Comparison of ENCODE assay signal across 8 mouse cellular contexts in genomic region chr17:24478663-24479380, GRCm38 (mm10). TPM values are rescaled to one million over a fixed set of nuclear protein-coding genes. Genes with fewer than 3 reads are reported as not detected.
A peak's percentile ranks its signal among the peaks of the same experiment; 100 is the strongest.
DNase-seq lines count a peak whose midpoint lies in the region; ATAC-seq and TF ChIP-seq lines count a peak whose summit lies in the region.

TSS of gene Mlst8 (minus strand) at chr17:24479078.

- peaks cover 0 to 7% of the 10 kb centered on the region in 2 experiments; a peak in 2 of 4 replicates for H3K4me1 ChIP-seq in ES-E14 (ENCODE audit: control insufficient read depth in 2 of 2, insufficient read depth in 2 of 2, low read length in 2 of 2, poor library complexity in 1 of 2)
- peaks cover 12% of the 10 kb centered on the region for H3K4me1 ChIP-seq in forebrain, embryonic 16.5 days (replicated peaks; ENCODE audit: control insufficient read depth, insufficient read depth, low read length)
- H3K4me1 ChIP-seq in lung, embryonic 14.5 days (ENCODE audit: insufficient read depth): peaks cover 3% of the 10 kb centered on the region; the same call in 1 of the 2 replicates
- H3K4me1 ChIP-seq in olfactory bulb, adult 2 months (ENCODE audit: control insufficient read depth, insufficient read depth, low read length): peaks cover 20% of the 10 kb centered on the region
- peaks cover 8% of the 10 kb centered on the region for H3K4me1 ChIP-seq in thymus, adult 2 months (replicated peaks; ENCODE audit: control insufficient read depth, insufficient read depth, low read length)

- peak within 1 kb of the TSS; percentile 76 for H3K4me2 ChIP-seq in forebrain, embryonic 16.5 days (ENCODE audit: low read length)
- H3K4me2 ChIP-seq in lung, embryonic 14.5 days: peak within 1 kb of the TSS; percentile 62

- H3K27ac ChIP-seq in ES-E14 (ENCODE audit: insufficient read depth, low read depth, low read length, poor library complexity, severe bottlenecking): peak within 1 kb of the TSS; percentile 98
- H3K27ac ChIP-seq in forebrain, embryonic 16.5 days (ENCODE audit: low read length): peak within 1 kb of the TSS; percentile 97
- H3K27ac ChIP-seq in layer of hippocampus, adult 2 months: peak within 1 kb of the TSS; percentile 99
- H3K27ac ChIP-seq in lung, embryonic 14.5 days (ENCODE audit: low read depth): peak within 1 kb of the TSS; percentile 96
- H3K27ac ChIP-seq in olfactory bulb, adult 2 months (ENCODE audit: insufficient read depth, low read depth, low read length): peak within 1 kb of the TSS; percentile 90
- H3K27ac ChIP-seq in thymus, adult 2 months (ENCODE audit: control insufficient read depth, insufficient read depth, low read length): peak within 1 kb of the TSS; percentile 71

- no peaks in the 10 kb centered on the region for H3K9me3 ChIP-seq in ES-E14 (ENCODE audit: control insufficient read depth, insufficient read depth, low read depth, low read length)
- no peaks in the 10 kb centered on the region for H3K9me3 ChIP-seq in forebrain, embryonic 16.5 days (ENCODE audit: control insufficient read depth, low read length)
- H3K9me3 ChIP-seq in lung, embryonic 14.5 days (ENCODE audit: low read depth, low read length): no peaks in the 10 kb centered on the region

- TF ChIP-seq CTCF in layer of hippocampus, adult 2 months (conservative IDR thresholded peaks at IDR 0.05): peak; percentile 89
- peak; percentile 92 for TF ChIP-seq CTCF in lung, embryonic 14.5 days (IDR thresholded peaks at IDR 0.05; ENCODE audit: low read depth)
- peak; percentile 96 for TF ChIP-seq CTCF in olfactory bulb, adult 2 months (IDR thresholded peaks at IDR 0.05; ENCODE audit: insufficient read depth, low read depth, low read length)
- TF ChIP-seq CTCF in thymus, adult 2 months (IDR thresholded peaks at IDR 0.05; ENCODE audit: borderline replicate concordance, control insufficient read depth, extremely low read depth, insufficient read depth, low read length, poor library complexity): peak; percentile 92

- ATAC-seq in forebrain, embryonic 16.5 days: peak; percentile 96
- ATAC-seq in lung, embryonic 14.5 days (ENCODE audit: insufficient read depth): peak; percentile 96

- H3K4me3 ChIP-seq in ES-E14 (ENCODE audit: insufficient read depth in 1 of 2, low read depth in 1 of 2, low read length in 2 of 2, poor library complexity in 1 of 2, severe bottlenecking in 1 of 2): peak within 1 kb of the TSS; percentile 91 to 96
- peak within 1 kb of the TSS; percentile 79 for H3K4me3 ChIP-seq in forebrain, embryonic 16.5 days (replicated peaks; ENCODE audit: low read length)
- peak within 1 kb of the TSS; percentile 68 for H3K4me3 ChIP-seq in layer of hippocampus, adult 2 months
- peak within 1 kb of the TSS; percentile 73 for H3K4me3 ChIP-seq in lung, embryonic 14.5 days (ENCODE audit: low read depth, low read length)
- H3K4me3 ChIP-seq in olfactory bulb, adult 2 months (ENCODE audit: insufficient read depth, low read depth, low read length): peak within 1 kb of the TSS; percentile 79
- H3K4me3 ChIP-seq in thymus, adult 2 months (ENCODE audit: control insufficient read depth, insufficient read depth, low read length): peak within 1 kb of the TSS; percentile 95

- 0 out of 2 replicates have a peak, but pooled peaks have one; percentile 48 for TF ChIP-seq POLR2A in olfactory bulb, adult 2 months (IDR thresholded peaks at IDR 0.05; ENCODE audit: insufficient read depth, low read depth, low read length)
- peak; percentile 54; the same call in 1 of the 2 replicates for TF ChIP-seq POLR2A in thymus, adult 2 months (IDR thresholded peaks at IDR 0.05; ENCODE audit: control insufficient read depth, extremely low read depth, insufficient read depth, low read length, poor library complexity)

- peaks cover 23% of the 10 kb centered on the region; the same call in 1 of the 2 replicates for H3K36me3 ChIP-seq in ES-E14 (ENCODE audit: control insufficient read depth, insufficient read depth, low read length, poor library complexity, severe bottlenecking)
- H3K36me3 ChIP-seq in forebrain, embryonic 16.5 days (ENCODE audit: control insufficient read depth, insufficient read depth): peaks cover 9% of the 10 kb centered on the region
- H3K36me3 ChIP-seq in lung, embryonic 14.5 days (ENCODE audit: insufficient read depth): peaks cover 33% of the 10 kb centered on the region
- H3K36me3 ChIP-seq in thymus, adult 2 months (ENCODE audit: control insufficient read depth, insufficient read depth, low read length): peaks cover 22% of the 10 kb centered on the region

- intact Hi-C loops in heart, postnatal 36 days (cut with DNase I): loop anchor here (5.0 kb wide), 1 partner anchor 188 kb away; the partner anchor contains the start of gene Zfp598

- WGBS in forebrain, embryonic 16.5 days: under 1% methylated on average over 48 of the region's 48 CpGs
- under 1% methylated on average over 48 of the region's 48 CpGs for WGBS in lung, embryonic 14.5 days
- WGBS in olfactory bulb, adult 2 months: under 1% methylated on average over 48 of the region's 48 CpGs
- under 1% methylated on average over 48 of the region's 48 CpGs for WGBS in thymus, adult 2 months

- in situ Hi-C loops in ES-E14 (cut with MboI; ENCODE audit: low sequenced_read_pairs in 2 of 2, unreplicated experiment in 2 of 2): no loop called here

- H3K27me3 ChIP-seq in forebrain, embryonic 16.5 days (replicated peaks; ENCODE audit: control insufficient read depth, insufficient read depth, low read length): no peaks in the 10 kb centered on the region
- no peaks in the 10 kb centered on the region for H3K27me3 ChIP-seq in lung, embryonic 14.5 days (ENCODE audit: insufficient read depth, low read length)
- H3K27me3 ChIP-seq in thymus, adult 2 months (ENCODE audit: control insufficient read depth, insufficient read depth, low read length): no peaks in the 10 kb centered on the region

- peak within 1 kb of the TSS; percentile 99 for H3K9ac ChIP-seq in ES-E14 (ENCODE audit: insufficient read depth, low read depth, low read length, poor library complexity, severe bottlenecking)
- H3K9ac ChIP-seq in forebrain, embryonic 16.5 days (replicated peaks; ENCODE audit: low read depth, low read length): peak within 1 kb of the TSS; percentile 93
- peak within 1 kb of the TSS; percentile 82 for H3K9ac ChIP-seq in lung, embryonic 14.5 days

- DNase-seq in ES-E14 (ENCODE audit: low read depth, low spot score): peak; percentile 94
- DNase-seq in cerebellum, adult 11-12 months: peak; percentile 96
- DNase-seq in heart, postnatal 36 days: peak; percentile 97 to 99
- peak; percentile 96 to 99 for DNase-seq in layer of hippocampus, adult 2 months (ENCODE audit: low spot score in 2 of 2)
- DNase-seq in lung, embryonic 14.5 days: peak; percentile 99
- DNase-seq in thymus, adult 2 months: peak; percentile 98

TF ChIP-seq in ES-E14, 5 proteins besides CTCF, POLR2A, EP300 and RAD21:
- TF ChIP-seq ZC3H11A (IDR thresholded peaks at IDR 0.05; ENCODE audit: borderline replicate concordance, low read depth, low read length) (peak; percentile 32; the same call in 1 of the 2 replicates), ZNF384 (IDR thresholded peaks at IDR 0.05; ENCODE audit: low read depth, low read length) (0 out of 2 replicates have a peak, but pooled peaks have one; percentile 48), HCFC1 (IDR thresholded peaks at IDR 0.05; ENCODE audit: borderline replicate concordance, insufficient read depth, low read length) (no peak; the same call in none of the 2 replicates)

RNA-seq across cellular contexts. Expression of gene Mlst8, which starts in this region (rescaled TPM):
- total RNA-seq in ES-E14 (2012; rRNA removed): 24.2 and 32.8 TPM in 2 replicates
- polyA plus RNA-seq in forebrain, embryonic 16.5 days (2015; fragmentation: Nextera tagmentation; extraction: Ambion mirVana): 38.9 and 42.4 TPM in 2 replicates
- total RNA-seq in heart, postnatal 36 days (2021): 1 to 10 TPM; 8.1 to 9.0 TPM
- 10 to 100 TPM; 36.0 to 44.9 TPM for total RNA-seq in layer of hippocampus, adult 2 months (2021)
- polyA plus RNA-seq in lung, embryonic 14.5 days (2014; fragmentation: Nextera tagmentation; extraction: Ambion mirVana): 23.8 and 30.2 TPM in 2 replicates
- not detected in 2 replicates for polyA plus RNA-seq in olfactory bulb, adult 2 months (2012; ENCODE audit: insufficient read depth, insufficient read length, low replicate concordance, missing spikeins)
- 78.9 and 84.5 TPM in 2 replicates for polyA plus RNA-seq in thymus, adult 2 months (2012; rRNA removed)

Comparison
In these comparisons a context has a peak if more than half of its experiments do, and no peak if none do; other contexts are left out.
1. Peak in every context shown above with its lines: DNase-seq, ATAC-seq, H3K4me3 ChIP-seq and H3K27ac ChIP-seq.
2. RNA of gene Mlst8 (polyA plus RNA-seq): 78.9 to 84.5 TPM in thymus, adult 2 months, 38.9 to 42.4 TPM in forebrain, embryonic 16.5 days and 23.8 to 30.2 TPM in lung, embryonic 14.5 days; not detected in olfactory bulb, adult 2 months; every median in the first group is over 10 times any median in the second.